Mouse (Mus musculus) hematopoietic multipotent progenitor cell, adult 10-12 weeks (in vitro differentiated cells): Measurements from ENCODE around the gene Hspb1. TPM values are rescaled to one million over a fixed set of nuclear protein-coding genes. Genes with fewer than 3 reads are reported as not detected.

ENCODE experiments used
- polyA plus RNA-seq: library from polyadenylated mRNA; stranded (reverse); fragments of >175 nt; gene quantifications from 2 replicates; pipeline ENCODE4 v1.2.3, GENCODE M21; 2012; ENCODE audit warnings: low replicate concordance

Hspb1 gene
- 1.8 TPM in 1 of 2 replicates, not detected in the other for polyA plus RNA-seq

DNA sequence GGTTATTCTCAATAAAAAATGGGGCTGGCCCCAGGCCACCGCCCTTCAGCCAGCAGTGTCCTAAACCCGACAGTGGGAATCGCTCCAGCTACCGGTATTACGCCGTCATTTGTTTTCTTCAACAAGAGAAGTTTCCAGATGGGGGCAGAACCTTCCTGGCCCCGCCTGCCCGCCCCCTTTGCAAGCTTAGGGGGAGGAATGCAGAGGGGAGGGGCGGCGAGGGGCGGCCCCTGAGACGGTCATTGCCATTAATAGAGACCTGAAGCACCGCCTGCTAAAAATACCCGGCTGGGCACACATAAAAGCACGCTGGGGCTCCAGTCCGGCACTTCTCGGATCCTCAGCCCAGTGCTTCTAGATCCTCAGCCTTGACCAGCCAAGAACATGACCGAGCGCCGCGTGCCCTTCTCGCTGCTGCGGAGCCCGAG, at the start of gene Hspb1:
TSS of gene Hspb1 (plus strand) at position 245 of the 428 bp plus-strand sequence.

DNA sequence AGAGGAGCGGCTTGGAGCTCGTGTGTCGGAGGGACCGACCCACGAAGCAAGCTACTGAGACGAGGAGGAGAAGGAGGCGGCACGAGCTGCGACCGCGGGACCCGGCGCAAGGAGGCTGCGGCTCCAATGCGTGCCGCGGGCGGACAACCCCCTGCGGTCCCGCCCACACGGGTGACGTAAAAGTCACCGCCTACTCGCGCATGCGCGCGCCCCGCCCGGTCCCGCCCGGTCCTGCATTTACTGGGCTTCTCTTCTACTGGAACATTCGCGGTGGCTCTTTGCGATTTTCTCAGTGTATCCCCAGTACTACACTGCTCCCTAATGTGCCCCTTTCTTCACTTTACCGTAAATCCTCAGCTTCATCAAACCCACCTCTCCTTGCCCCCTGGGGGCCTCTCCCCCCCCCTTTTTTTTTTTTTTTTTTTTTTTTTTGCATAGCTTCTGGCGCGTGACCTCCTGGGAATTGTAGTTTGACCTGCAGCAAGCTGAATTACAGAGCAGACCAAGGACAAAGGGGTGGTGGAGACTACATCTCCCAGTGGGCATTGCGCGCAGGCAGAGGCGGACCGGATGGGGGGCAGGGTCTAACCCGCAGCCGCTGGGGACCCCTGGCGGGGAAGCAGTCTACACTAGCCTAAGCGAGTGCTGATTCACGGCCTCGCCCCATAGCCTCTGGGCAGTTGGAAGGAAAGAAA, 46.9 kb downstream of the Hspb1 start, which contains the start of gene Ywhag:
TSS of gene Ywhag (minus strand) at position 136 of the 695 bp plus-strand sequence.

Other genes starting within 250 kb of the Hspb1 start
- 107 and 374 TPM in 2 replicates for gene Por, start 217.9 kb upstream of the Hspb1 start, polyA plus RNA-seq
- 14.4 and 30.0 TPM in 2 replicates for gene Tmem120a, start 143.5 kb upstream of the Hspb1 start, polyA plus RNA-seq
- gene Styxl1, start 109.5 kb upstream of the Hspb1 start, polyA plus RNA-seq, result 0.52 TPM in 1 of 2 replicates, not detected in the other
- 173 and 321 TPM in 2 replicates for gene Mdh2, start 109.4 kb upstream of the Hspb1 start, polyA plus RNA-seq
- gene Srrm3, start 81.0 kb upstream of the Hspb1 start, polyA plus RNA-seq, result 0.10 TPM in 1 of 2 replicates, not detected in the other
- gene Ywhag, start 46.7 kb downstream of the Hspb1 start, polyA plus RNA-seq, result 78.6 and 114 TPM in 2 replicates
- gene Ssc4d, start 86.6 kb downstream of the Hspb1 start, polyA plus RNA-seq, result 1.6 and 2.0 TPM in 2 replicates
- gene Zp3, start 92.2 kb downstream of the Hspb1 start, polyA plus RNA-seq, result not detected in 2 replicates
- 46.6 and 52.9 TPM in 2 replicates for gene Dtx2, start 106.9 kb downstream of the Hspb1 start, polyA plus RNA-seq
- gene Upk3b, start 150.6 kb downstream of the Hspb1 start, polyA plus RNA-seq, result 0.10 TPM in 1 of 2 replicates, not detected in the other
- gene Upk3bl, start 166.6 kb downstream of the Hspb1 start, polyA plus RNA-seq, result not detected in 2 replicates
- gene Rasa4, start 196.0 kb downstream of the Hspb1 start, polyA plus RNA-seq, result 24.3 and 31.9 TPM in 2 replicates
- 14.8 and 59.0 TPM in 2 replicates for gene Polr2j, start 228.7 kb downstream of the Hspb1 start, polyA plus RNA-seq
- gene Lrwd1, start 248.2 kb downstream of the Hspb1 start, polyA plus RNA-seq, result 48.0 and 50.0 TPM in 2 replicates
- gene Alkbh4, start 248.2 kb downstream of the Hspb1 start, polyA plus RNA-seq, result 37.0 and 70.1 TPM in 2 replicates